21 mouse cellular contexts compared by ENCODE assay signal in genomic region chr15:12547640-12548405, GRCm38 (mm10).
A peak's percentile ranks its signal among the peaks of the same experiment; 100 is the strongest.
DNase-seq lines count a peak whose midpoint lies in the region; ATAC-seq and TF ChIP-seq lines count a peak whose summit lies in the region.
"Had no signal": no experiment of that assay in that cellular context is flagged by ENCODE, and none has a peak within 500 bp of the region (broad histone marks: within the 10 kb centered on the region; RNA-seq: fewer than 3 reads in every experiment).

No protein-coding gene starts in this region.

- H3K27ac ChIP-seq in embryonic facial prominence, embryonic 13.5 days: no peak overlapping the region
- H3K27ac ChIP-seq in embryonic facial prominence, embryonic 10.5 days (replicated peaks): no peak overlapping the region
- H3K27ac ChIP-seq in kidney, embryonic 15.5 days: no peak overlapping the region
- H3K27ac ChIP-seq in lung, postnatal 0 days (ENCODE audit: low read length): no peak overlapping the region
- H3K27ac ChIP-seq in limb, embryonic 13.5 days: no peak overlapping the region
- H3K27ac ChIP-seq: forebrain, embryonic 10.5 days; hindbrain, embryonic 12.5 days; liver, embryonic 12.5 days; macrophage had no signal

- no peaks in the 10 kb centered on the region for H3K27me3 ChIP-seq in embryonic facial prominence, embryonic 13.5 days
- H3K27me3 ChIP-seq in embryonic facial prominence, embryonic 10.5 days (replicated peaks; ENCODE audit: low read depth, poor library complexity, severe bottlenecking): peaks cover 27% of the 10 kb centered on the region
- no peaks in the 10 kb centered on the region for H3K27me3 ChIP-seq in kidney, embryonic 15.5 days
- H3K27me3 ChIP-seq in lung, postnatal 0 days (replicated peaks; ENCODE audit: insufficient read depth, low read length): no peaks in the 10 kb centered on the region
- H3K27me3 ChIP-seq in limb, embryonic 13.5 days: no peaks in the 10 kb centered on the region

- peak overlapping the region; percentile 9; the same call in 1 of the 2 replicates for H3K4me2 ChIP-seq in embryonic facial prominence, embryonic 13.5 days
- peak overlapping the region; percentile 95 for H3K4me2 ChIP-seq in kidney, embryonic 15.5 days
- H3K4me2 ChIP-seq in lung, postnatal 0 days (replicated peaks; ENCODE audit: low read depth, low read length): 0 out of 2 replicates have a peak overlapping the region, but pooled peaks have one; percentile 2
- peak overlapping the region; percentile 38 for H3K4me2 ChIP-seq in limb, embryonic 13.5 days (replicated peaks)

- no peak for DNase-seq in embryonic facial prominence, embryonic 10.5 days (ENCODE audit: low spot score)
- DNase-seq in kidney, postnatal 14 days: no peak
- no peak for DNase-seq in lung, postnatal 0 days (ENCODE audit: low spot score)
- DNase-seq in lung, postnatal 36 days: no peak
- no peak for DNase-seq in testis, postnatal 14 days (ENCODE audit: low spot score)
- DNase-seq: adrenal gland, postnatal 25 days; cerebellum, adult 11-12 months; cerebellum, postnatal 14 days; gastrocnemius, postnatal 14 days; heart, postnatal 10 days; kidney, postnatal 25 days; right cerebral cortex, postnatal 4 days had no signal

- WGBS in embryonic facial prominence, embryonic 13.5 days: 63% methylated on average over 5 of the region's 5 CpGs
- WGBS in embryonic facial prominence, embryonic 10.5 days: 66% methylated on average over 5 of the region's 5 CpGs
- WGBS in kidney, embryonic 15.5 days: 61% methylated on average over 5 of the region's 5 CpGs
- 78% methylated on average over 5 of the region's 5 CpGs for WGBS in lung, postnatal 0 days
- 52% methylated on average over 5 of the region's 5 CpGs for WGBS in limb, embryonic 13.5 days

- no peak for ATAC-seq in embryonic facial prominence, embryonic 13.5 days (ENCODE audit: insufficient number of reproducible peaks, insufficient read depth, low FRiP score, low TSS enrichment, low read depth)
- ATAC-seq in kidney, embryonic 15.5 days (replicated peaks; ENCODE audit: low FRiP score): no peak
- no peak for ATAC-seq in lung, postnatal 0 days
- ATAC-seq in limb, embryonic 13.5 days (ENCODE audit: low FRiP score, low read depth): no peak
- ATAC-seq: liver, embryonic 12.5 days had no signal

- no peaks in the 10 kb centered on the region for H3K9me3 ChIP-seq in embryonic facial prominence, embryonic 13.5 days
- H3K9me3 ChIP-seq in embryonic facial prominence, embryonic 10.5 days: no peaks in the 10 kb centered on the region
- H3K9me3 ChIP-seq in kidney, embryonic 15.5 days (replicated peaks): no peaks in the 10 kb centered on the region
- no peaks in the 10 kb centered on the region for H3K9me3 ChIP-seq in lung, postnatal 0 days (ENCODE audit: low read length)
- H3K9me3 ChIP-seq in limb, embryonic 13.5 days: no peaks in the 10 kb centered on the region
- H3K9me3 ChIP-seq: forebrain, embryonic 10.5 days; G1E; hindbrain, embryonic 12.5 days; liver, embryonic 12.5 days; midbrain, embryonic 10.5 days had no signal

- TF ChIP-seq EP300 in lung, postnatal 0 days (IDR thresholded peaks at IDR 0.05): no peak

- no peak for TF ChIP-seq CTCF in lung, postnatal 0 days (IDR thresholded peaks at IDR 0.05)

- peaks cover 54% of the 10 kb centered on the region for H3K4me1 ChIP-seq in embryonic facial prominence, embryonic 13.5 days
- H3K4me1 ChIP-seq in embryonic facial prominence, embryonic 10.5 days: peaks cover 59% of the 10 kb centered on the region
- peaks cover 69% of the 10 kb centered on the region for H3K4me1 ChIP-seq in kidney, embryonic 15.5 days
- H3K4me1 ChIP-seq in lung, postnatal 0 days (ENCODE audit: insufficient read depth, low read depth, low read length): peaks cover 13% of the 10 kb centered on the region; the same call in 1 of the 2 replicates
- peaks cover 70% of the 10 kb centered on the region for H3K4me1 ChIP-seq in limb, embryonic 13.5 days

- H3K36me3 ChIP-seq in embryonic facial prominence, embryonic 13.5 days: no peaks in the 10 kb centered on the region
- H3K36me3 ChIP-seq in embryonic facial prominence, embryonic 10.5 days (replicated peaks): no peaks in the 10 kb centered on the region
- H3K36me3 ChIP-seq in kidney, embryonic 15.5 days: no peaks in the 10 kb centered on the region
- no peaks in the 10 kb centered on the region for H3K36me3 ChIP-seq in lung, postnatal 0 days (ENCODE audit: insufficient read depth, low read length)
- H3K36me3 ChIP-seq in limb, embryonic 13.5 days: no peaks in the 10 kb centered on the region
- H3K36me3 ChIP-seq: forebrain, embryonic 10.5 days; G1E; hindbrain, embryonic 12.5 days; liver, embryonic 12.5 days; midbrain, embryonic 10.5 days had no signal

- H3K4me3 ChIP-seq in embryonic facial prominence, embryonic 13.5 days: no peak overlapping the region
- no peak overlapping the region for H3K4me3 ChIP-seq in embryonic facial prominence, embryonic 10.5 days
- H3K4me3 ChIP-seq in kidney, embryonic 15.5 days (replicated peaks): peak overlapping the region; percentile 61
- H3K4me3 ChIP-seq in lung, postnatal 0 days (ENCODE audit: low read depth, low read length): no peak overlapping the region
- H3K4me3 ChIP-seq in limb, embryonic 13.5 days: 0 out of 2 replicates have a peak overlapping the region, but pooled peaks have one; percentile 1
- H3K4me3 ChIP-seq: hindbrain, embryonic 12.5 days; liver, embryonic 12.5 days had no signal

- no peak overlapping the region for H3K9ac ChIP-seq in embryonic facial prominence, embryonic 13.5 days
- no peak overlapping the region for H3K9ac ChIP-seq in kidney, embryonic 15.5 days
- H3K9ac ChIP-seq in lung, postnatal 0 days (replicated peaks; ENCODE audit: low read depth): no peak overlapping the region
- no peak overlapping the region for H3K9ac ChIP-seq in limb, embryonic 13.5 days
- H3K9ac ChIP-seq: hindbrain, embryonic 12.5 days; liver, embryonic 12.5 days had no signal

Comparison
In these comparisons a context has a peak if more than half of its experiments do, and no peak if none do; other contexts are left out.
1. H3K4me2 ChIP-seq: peak in every context shown above with its lines; median percentile 95 in kidney, embryonic 15.5 days; 38 in limb, embryonic 13.5 days; 9 in embryonic facial prominence, embryonic 13.5 days; 2 in lung, postnatal 0 days.
2. H3K4me3 ChIP-seq: peak in kidney, embryonic 15.5 days (single experiment) and limb, embryonic 13.5 days (single experiment); none in embryonic facial prominence, embryonic 13.5 days (single experiment), embryonic facial prominence, embryonic 10.5 days (single experiment) and lung, postnatal 0 days (single experiment).